In genomic region chr13:5868376-5868775, GRCm38 (mm10) we compare ENCODE assay signal across 26 mouse cellular contexts. TPM values are rescaled to one million over a fixed set of nuclear protein-coding genes. Genes with fewer than 3 reads are reported as not detected.
DNase-seq lines count a peak whose midpoint lies in the region; ATAC-seq and TF ChIP-seq lines count a peak whose summit lies in the region.
"Had no signal": no experiment of that assay in that cellular context is flagged by ENCODE, and none has a peak within 500 bp of the region (broad histone marks: within the 10 kb centered on the region; RNA-seq: fewer than 3 reads in every experiment).

No protein-coding gene starts in this region.

- peak overlapping the region; percentile 10; the same call in 1 of the 2 replicates for H3K27ac ChIP-seq in heart, adult 2 months
- peak overlapping the region; percentile 16; the same call in 1 of the 2 replicates for H3K27ac ChIP-seq in lung, postnatal 0 days (ENCODE audit: low read length)
- peak overlapping the region; percentile 60 for H3K27ac ChIP-seq in bone marrow macrophage, adult 2 months (ENCODE audit: insufficient read depth, low read depth, low read length)
- H3K27ac ChIP-seq in stomach, postnatal 0 days (replicated peaks), result peak overlapping the region; percentile 30; the same call in 1 of the 2 replicates
- H3K27ac ChIP-seq in embryonic facial prominence, embryonic 10.5 days (replicated peaks), result no peak overlapping the region
- H3K27ac ChIP-seq: forebrain, embryonic 12.5 days; hindbrain, embryonic 14.5 days; limb, embryonic 13.5 days; lung, embryonic 15.5 days; midbrain, embryonic 15.5 days; neural tube, embryonic 12.5 days had no signal

- H3K4me1 ChIP-seq in heart, adult 2 months (ENCODE audit: control insufficient read depth, insufficient read depth, low read length), result peaks cover 16% of the 10 kb centered on the region
- peaks cover 30% of the 10 kb centered on the region for H3K4me1 ChIP-seq in lung, postnatal 0 days (ENCODE audit: insufficient read depth, low read depth, low read length)
- H3K4me1 ChIP-seq in bone marrow macrophage, adult 2 months (ENCODE audit: control insufficient read depth, insufficient read depth, low read length), result peaks cover 58% of the 10 kb centered on the region
- peaks cover 3% of the 10 kb centered on the region; the same call in 1 of the 2 replicates for H3K4me1 ChIP-seq in stomach, postnatal 0 days (replicated peaks; ENCODE audit: control insufficient read depth, insufficient read depth)
- H3K4me1 ChIP-seq in embryonic facial prominence, embryonic 10.5 days, result peaks cover 35% of the 10 kb centered on the region

- peaks cover 7% of the 10 kb centered on the region for H3K79me2 ChIP-seq in heart, adult 2 months (replicated peaks; ENCODE audit: control insufficient read depth, insufficient read depth, low read length)

- H3K9me3 ChIP-seq in lung, postnatal 0 days (ENCODE audit: low read length), result no peaks in the 10 kb centered on the region
- H3K9me3 ChIP-seq in stomach, postnatal 0 days (ENCODE audit: control insufficient read depth, low read length), result no peaks in the 10 kb centered on the region
- H3K9me3 ChIP-seq in embryonic facial prominence, embryonic 10.5 days, result no peaks in the 10 kb centered on the region
- H3K9me3 ChIP-seq: forebrain, embryonic 12.5 days; limb, embryonic 13.5 days; lung, embryonic 15.5 days; midbrain, embryonic 15.5 days; neural tube, embryonic 12.5 days had no signal

- WGBS in heart, adult 2 months, result 54% methylated on average over 8 of the region's 8 CpGs
- WGBS in lung, postnatal 0 days, result 75% methylated on average over 8 of the region's 8 CpGs
- 74% methylated on average over 8 of the region's 8 CpGs for WGBS in stomach, postnatal 0 days
- 83% methylated on average over 8 of the region's 8 CpGs for WGBS in embryonic facial prominence, embryonic 10.5 days

- ATAC-seq in lung, postnatal 0 days, result no peak
- no peak for ATAC-seq in stomach, postnatal 0 days (ENCODE audit: low FRiP score, low TSS enrichment)
- ATAC-seq: activated CD4-positive, CD25-positive, alpha-beta regulatory T cell, adult 4 months; forebrain, postnatal 0 days; intestine, postnatal 0 days; midbrain, embryonic 15.5 days had no signal

- peaks cover 58% of the 10 kb centered on the region for H3K36me3 ChIP-seq in heart, adult 2 months (ENCODE audit: control insufficient read depth, insufficient read depth, low read length)
- peaks cover 30% of the 10 kb centered on the region for H3K36me3 ChIP-seq in lung, postnatal 0 days (ENCODE audit: insufficient read depth, low read length)
- peaks cover 33% of the 10 kb centered on the region for H3K36me3 ChIP-seq in stomach, postnatal 0 days (ENCODE audit: control insufficient read depth, insufficient read depth, low read length)
- peaks cover 42% of the 10 kb centered on the region for H3K36me3 ChIP-seq in embryonic facial prominence, embryonic 10.5 days (replicated peaks)

- intact Hi-C loops in heart, adult 2 months (cut with DNase I), result loop anchor here (10.0 kb wide), 1 partner anchor 924 kb away; no protein-coding TSS in a partner anchor
- intact Hi-C loops in heart, postnatal 14 days (cut with DNase I), result no loop called here

- no peak for TF ChIP-seq CTCF in heart, adult 2 months (IDR thresholded peaks at IDR 0.05)
- TF ChIP-seq CTCF in lung, postnatal 0 days (IDR thresholded peaks at IDR 0.05), result no peak
- TF ChIP-seq CTCF in bone marrow macrophage, adult 2 months (IDR thresholded peaks at IDR 0.05; ENCODE audit: low read depth, low read length), result no peak
- no peak for TF ChIP-seq CTCF in stomach, postnatal 0 days (IDR thresholded peaks at IDR 0.05; ENCODE audit: low read depth)

- no peak for DNase-seq in heart, adult 2 months
- no peak for DNase-seq in heart, postnatal 14 days
- DNase-seq in lung, postnatal 0 days (ENCODE audit: low spot score), result no peak
- DNase-seq in lung, postnatal 36 days, result no peak
- no peak for DNase-seq in stomach, postnatal 0 days (ENCODE audit: low spot score)
- DNase-seq in embryonic facial prominence, embryonic 10.5 days (ENCODE audit: low spot score), result no peak
- no peak for DNase-seq in neural tube, embryonic 10.5 days (ENCODE audit: extremely low spot score, low spot score)
- DNase-seq: adrenal gland, adult 8-10 months; cerebellum, adult 11-12 months; cerebellum, adult 9-11 months; forebrain, postnatal 0 days; gastrocnemius, postnatal 14 days; heart, postnatal 4 days; kidney, postnatal 25 days; lung, postnatal 4 days; right cerebral cortex, adult 18-20 months had no signal

- H3K4me2 ChIP-seq in lung, postnatal 0 days (replicated peaks; ENCODE audit: low read depth, low read length), result no peak overlapping the region
- H3K4me2 ChIP-seq in stomach, postnatal 0 days (replicated peaks; ENCODE audit: low read depth), result no peak overlapping the region
- H3K4me2 ChIP-seq: forebrain, embryonic 12.5 days; hindbrain, embryonic 14.5 days; limb, embryonic 13.5 days; liver, embryonic 11.5 days; lung, embryonic 15.5 days; midbrain, embryonic 15.5 days; neural tube, embryonic 12.5 days had no signal

- H3K27me3 ChIP-seq in heart, adult 2 months (ENCODE audit: control insufficient read depth, insufficient read depth, low read length), result no peaks in the 10 kb centered on the region
- H3K27me3 ChIP-seq in lung, postnatal 0 days (replicated peaks; ENCODE audit: insufficient read depth, low read length), result no peaks in the 10 kb centered on the region
- no peaks in the 10 kb centered on the region for H3K27me3 ChIP-seq in stomach, postnatal 0 days (ENCODE audit: control insufficient read depth, insufficient read depth, low read length)
- H3K27me3 ChIP-seq in embryonic facial prominence, embryonic 10.5 days (replicated peaks; ENCODE audit: low read depth, poor library complexity, severe bottlenecking), result no peaks in the 10 kb centered on the region
- H3K27me3 ChIP-seq: forebrain, embryonic 12.5 days; limb, embryonic 13.5 days; lung, embryonic 15.5 days; midbrain, embryonic 15.5 days; neural tube, embryonic 12.5 days had no signal

- TF ChIP-seq POLR2A in heart, adult 2 months (IDR thresholded peaks at IDR 0.05; ENCODE audit: insufficient read depth, low read depth, low read length), result no peak
- TF ChIP-seq POLR2A in bone marrow macrophage, adult 2 months (IDR thresholded peaks at IDR 0.05; ENCODE audit: borderline replicate concordance, low read depth, low read length), result no peak

- no peak for TF ChIP-seq EP300 in heart, adult 2 months (IDR thresholded peaks at IDR 0.05; ENCODE audit: insufficient read depth, low read depth, low read length)
- TF ChIP-seq EP300 in lung, postnatal 0 days (IDR thresholded peaks at IDR 0.05), result no peak
- TF ChIP-seq EP300 in stomach, postnatal 0 days (optimal IDR thresholded peaks at IDR 0.05), result no peak

- no peak overlapping the region for H3K9ac ChIP-seq in heart, adult 2 months (ENCODE audit: low read depth, low read length)
- no peak overlapping the region for H3K9ac ChIP-seq in lung, postnatal 0 days (replicated peaks; ENCODE audit: low read depth)
- no peak overlapping the region for H3K9ac ChIP-seq in stomach, postnatal 0 days (ENCODE audit: low read length)
- H3K9ac ChIP-seq: forebrain, embryonic 12.5 days; forebrain, postnatal 0 days; hindbrain, embryonic 14.5 days; limb, embryonic 13.5 days; lung, embryonic 15.5 days; midbrain, embryonic 15.5 days; neural tube, embryonic 12.5 days had no signal

- no peak overlapping the region for H3K4me3 ChIP-seq in heart, adult 2 months
- H3K4me3 ChIP-seq in lung, postnatal 0 days (ENCODE audit: low read depth, low read length), result no peak overlapping the region
- no peak overlapping the region for H3K4me3 ChIP-seq in bone marrow macrophage, adult 2 months (ENCODE audit: insufficient read depth, low read length)
- no peak overlapping the region for H3K4me3 ChIP-seq in stomach, postnatal 0 days (ENCODE audit: low read depth, low read length)
- H3K4me3 ChIP-seq in embryonic facial prominence, embryonic 10.5 days, result no peak overlapping the region
- H3K4me3 ChIP-seq: forebrain, embryonic 12.5 days; limb, embryonic 13.5 days; lung, embryonic 15.5 days; midbrain, embryonic 15.5 days; neural tube, embryonic 12.5 days had no signal

RNA-seq across cellular contexts. Expression of gene Klf6, which starts 7.1 kb away (rescaled TPM):
- total RNA-seq in heart, adult 2 months (2021), result 10 to 100 TPM; 51.8 to 55.8 TPM
- polyA plus RNA-seq in heart, adult 2 months (2012; rRNA removed), result 13.7 and 23.1 TPM in 2 replicates
- 10 to 100 TPM; 76.8 to 80.6 TPM for total RNA-seq in heart, postnatal 14 days (2021)
- polyA plus RNA-seq in lung, postnatal 0 days (2015; fragmentation: Nextera tagmentation; extraction: Ambion mirVana), result 201 and 219 TPM in 2 replicates
- 174 TPM in 2 replicates for polyA plus RNA-seq in bone marrow macrophage, adult 2 months (2012; ENCODE audit: insufficient read depth, insufficient read length, missing spikeins)
- polyA plus RNA-seq in stomach, postnatal 0 days (2015; fragmentation: Nextera tagmentation; extraction: Ambion mirVana), result 116 and 127 TPM in 2 replicates
- 39.5 and 43.2 TPM in 2 replicates for polyA plus RNA-seq in embryonic facial prominence, embryonic 10.5 days (2016; fragmentation: Nextera tagmentation; extraction: Ambion mirVana)
